Mouse (Mus musculus) stomach, embryonic 16.5 days (tissue): ENCODE data around the gene Usp39. TPM values are rescaled to one million over a fixed set of nuclear protein-coding genes. Genes with fewer than 3 reads are reported as not detected.

Source experiments
- ATAC-seq: fragments of 200-750 bp; cut with Nextera tagmentation; 2 replicates; pipeline ENCODE4 v1.8.0; 2017; ENCODE audit warnings: moderate number of reproducible peaks, moderate TSS enrichment; ENCODE audit not compliant: insufficient read depth, low FRiP score
- H3K27ac ChIP-seq: fragments of 300-500 bp; sonication (generic); 2 replicates; pipeline ENCODE4 v1.5.1; 2014; ENCODE audit warnings: low read length
- H3K27me3 ChIP-seq: fragments of 300-500 bp; sonication (generic); 2 replicates; pipeline ENCODE4 v1.6.1; 2014; ENCODE audit warnings: low read length, control low read depth, mixed read lengths; ENCODE audit not compliant: control insufficient read depth, insufficient read depth
- H3K36me3 ChIP-seq: fragments of 300-500 bp; sonication (generic); 2 replicates; pipeline ENCODE4 v1.6.1; 2014; ENCODE audit warnings: low read length; ENCODE audit not compliant: control insufficient read depth, insufficient read depth
- H3K4me1 ChIP-seq: fragments of 300-500 bp; sonication (generic); 2 replicates; pipeline ENCODE4 v1.6.1; 2014; ENCODE audit warnings: low read length, control low read depth, mixed read lengths; ENCODE audit not compliant: control insufficient read depth, insufficient read depth
- H3K4me2 ChIP-seq: fragments of 300-500 bp; sonication (generic); 2 replicates; pipeline ENCODE4 v1.6.1; 2014; ENCODE audit warnings: low read depth, low read length, mixed read lengths
- H3K4me3 ChIP-seq: fragments of 300-500 bp; sonication (generic); replicated peaks from 2 replicates; pipeline ENCODE4 v1.5.1; 2014; ENCODE audit warnings: mild to moderate bottlenecking, low read length
- H3K9ac ChIP-seq: fragments of 300-500 bp; sonication (generic); 2 replicates; pipeline ENCODE4 v1.6.1; 2014; ENCODE audit warnings: low read length
- H3K9me3 ChIP-seq: fragments of 300-500 bp; sonication (generic); replicated peaks from 2 replicates; pipeline ENCODE4 v1.6.1; 2016; ENCODE audit warnings: low read length, control low read depth; ENCODE audit not compliant: control insufficient read depth
- WGBS: fragments of 180-500 bp; shearing (Covaris S2); extraction: QIAGEN DNeasy Blood & Tissue Kit; methylation state at CpG from one replicate; pipeline ENCODE4 v1.1.7; 2014; 5-methylcytosine and 5-hydroxymethylcytosine counted together
- polyA plus RNA-seq: library from polyadenylated mRNA; unstranded; fragments of >200 nt; fragmentation: Nextera tagmentation; extraction: Ambion mirVana; gene quantifications from 2 replicates; pipeline ENCODE4 v1.2.1, GENCODE M21; 2015

Usp39 gene
- polyA plus RNA-seq, 1 experiment from 2014 or later, result 29.7 TPM

DNA sequence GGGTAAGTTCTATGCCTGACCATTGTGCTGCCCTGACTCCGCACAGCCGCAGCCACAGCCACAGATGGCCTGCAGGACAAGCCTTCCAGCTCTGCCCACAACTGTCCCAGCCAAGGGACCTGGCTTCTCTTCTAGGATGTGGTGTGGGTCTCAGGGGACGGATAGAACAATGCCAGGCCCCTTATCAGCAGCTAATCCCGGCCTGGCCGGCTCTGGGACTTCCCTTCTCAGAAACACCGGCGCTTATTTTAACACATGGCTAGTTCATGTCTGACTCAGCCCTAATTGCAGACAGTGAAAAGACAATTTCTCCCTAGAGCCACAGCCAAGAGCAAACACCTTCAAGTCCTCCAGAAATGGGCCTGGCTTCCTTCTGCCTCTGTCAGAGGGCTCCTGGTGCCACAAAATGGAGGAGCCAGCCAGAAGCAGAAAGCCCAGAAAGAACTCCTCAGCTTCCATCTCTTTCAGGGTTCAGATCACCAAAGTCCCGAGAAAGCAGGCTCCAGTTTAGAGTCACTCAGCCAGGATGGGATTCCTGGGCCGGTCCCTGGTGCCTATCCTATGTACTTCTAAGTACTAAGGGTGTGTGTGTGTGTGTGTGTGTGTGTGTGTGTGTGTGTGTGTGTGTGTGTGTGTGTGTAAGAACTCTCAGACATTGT, 67.3 kb downstream of the Usp39 start:
- Histone ChIP-seq H3K4me1 (no peaks in the 10 kb centered on the region; the same call in 1 of the 2 replicates), H3K4me2 (no peak overlapping the region), H3K27me3 (no peaks in the 10 kb centered on the region), H3K4me3 (no peak overlapping the region), H3K9ac (no peak overlapping the region), H3K27ac (peak overlapping the region; percentile 68), H3K36me3 (no peaks in the 10 kb centered on the region), H3K9me3 (no peaks in the 10 kb centered on the region)
- peak; percentile 56; the same call in 1 of the 2 replicates for ATAC-seq
- WGBS, result 60% methylated on average over 9 of the region's 9 CpGs

DNA sequence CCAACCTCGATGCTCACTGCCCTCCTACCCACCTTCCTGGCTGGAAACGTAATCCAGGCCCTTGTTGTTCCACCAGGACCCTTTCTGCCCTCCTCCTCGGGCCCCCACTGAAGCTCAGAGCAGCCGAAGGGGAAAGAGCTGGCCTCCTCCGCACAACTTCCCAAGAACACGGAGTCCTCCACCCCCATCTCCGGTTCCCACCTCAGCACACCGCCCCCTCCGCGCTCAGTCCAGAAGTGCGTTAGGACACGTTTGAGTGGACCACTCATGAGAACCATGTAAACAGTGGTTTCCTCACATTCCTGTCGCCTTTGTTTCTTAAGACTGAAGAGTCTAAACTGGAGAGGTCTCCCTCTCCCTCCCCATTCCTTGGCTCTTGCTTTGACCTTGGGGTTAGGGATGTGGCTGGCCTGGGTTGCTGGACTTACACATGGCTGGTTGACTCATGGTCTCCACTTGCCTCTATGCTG, 68.0 kb downstream of the Usp39 start:
- Histone ChIP-seq H3K4me2 (no peak overlapping the region), H3K36me3 (no peaks in the 10 kb centered on the region), H3K4me3 (no peak overlapping the region), H3K27ac (peak overlapping the region; percentile 51; the same call in 1 of the 2 replicates), H3K4me1 (peaks cover 2% of the 10 kb centered on the region; the same call in 1 of the 2 replicates), H3K9ac (no peak overlapping the region), H3K27me3 (no peaks in the 10 kb centered on the region), H3K9me3 (no peaks in the 10 kb centered on the region)
- 71% methylated on average over 13 of the region's 13 CpGs for WGBS
- ATAC-seq, result peak; percentile 14; the same call in 1 of the 2 replicates

DNA sequence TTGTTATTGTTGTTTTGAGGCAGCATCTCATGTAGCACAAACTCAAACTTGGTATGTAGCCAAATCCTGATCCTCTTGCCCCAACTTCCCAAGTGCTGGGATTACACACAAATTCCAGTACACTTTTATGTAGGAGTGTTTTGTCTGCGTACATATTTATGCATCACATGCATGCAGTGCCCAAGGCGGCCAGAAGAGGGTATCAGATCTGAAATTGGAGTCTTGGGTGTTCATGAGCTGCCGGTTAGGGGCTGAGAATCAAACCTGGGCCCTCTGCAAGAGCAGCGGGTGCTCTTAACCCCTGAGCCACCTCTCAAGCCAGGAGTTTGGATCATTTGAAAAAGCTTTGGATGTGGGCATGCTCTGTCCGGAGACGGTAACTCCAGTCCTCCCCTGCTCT, 68.8 kb downstream of the Usp39 start:
- Histone ChIP-seq H3K36me3 (no peaks in the 10 kb centered on the region), H3K9ac (no peak overlapping the region), H3K9me3 (no peaks in the 10 kb centered on the region), H3K4me1 (peaks cover 2% of the 10 kb centered on the region; the same call in 1 of the 2 replicates), H3K27me3 (no peaks in the 10 kb centered on the region), H3K4me3 (no peak overlapping the region), H3K4me2 (no peak overlapping the region), H3K27ac (no peak overlapping the region)
- 91% methylated on average over 6 of the region's 6 CpGs for WGBS
- no peak for ATAC-seq

DNA sequence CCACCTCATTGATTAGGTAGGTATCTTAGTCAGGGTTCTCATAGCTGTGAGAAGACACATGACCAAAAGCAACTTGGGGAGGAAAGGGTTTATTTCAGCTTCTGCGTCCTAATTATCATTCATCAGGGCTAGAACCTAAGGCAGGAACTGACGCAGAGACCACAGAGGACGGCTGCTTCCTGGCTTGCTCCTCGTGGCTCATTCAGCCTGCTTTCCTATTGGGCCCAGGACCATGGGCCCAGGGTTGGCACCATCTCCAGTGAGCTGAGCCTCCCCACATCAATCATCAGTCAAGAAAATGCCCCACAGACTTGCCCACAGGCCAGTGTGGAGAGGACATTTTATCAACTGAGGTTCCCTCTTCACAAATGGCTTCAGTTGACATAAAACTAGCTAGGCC, 69.5 kb downstream of the Usp39 start:
- Histone ChIP-seq H3K4me2 (no peak overlapping the region), H3K27ac (no peak overlapping the region), H3K27me3 (no peaks in the 10 kb centered on the region), H3K9ac (no peak overlapping the region), H3K4me3 (no peak overlapping the region), H3K9me3 (no peaks in the 10 kb centered on the region), H3K36me3 (no peaks in the 10 kb centered on the region), H3K4me1 (peaks cover 2% of the 10 kb centered on the region; the same call in 1 of the 2 replicates)
- 62% methylated on average over 4 of the region's 4 CpGs for WGBS
- ATAC-seq, result no peak

DNA sequence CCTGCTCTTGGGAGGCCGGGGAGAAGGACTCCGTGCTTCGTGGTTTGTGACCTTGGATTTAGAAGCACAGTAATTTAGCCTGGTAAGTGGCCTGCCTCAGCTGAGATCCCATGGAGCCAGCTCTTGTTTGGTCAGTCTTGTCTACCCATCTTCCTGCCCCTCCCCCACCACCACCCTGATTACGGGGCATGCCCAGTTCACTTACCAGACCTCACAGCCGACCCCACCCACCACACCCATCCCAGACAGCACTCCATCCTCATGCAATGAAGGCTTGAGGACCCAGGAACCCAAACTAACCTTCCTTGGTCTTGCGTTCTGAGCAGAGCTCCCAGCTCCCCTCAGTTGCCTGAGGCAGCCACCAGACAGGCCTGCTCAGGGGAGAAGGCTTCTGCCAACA, 71.8 kb downstream of the Usp39 start:
- Histone ChIP-seq H3K27me3 (no peaks in the 10 kb centered on the region), H3K4me2 (no peak overlapping the region), H3K9ac (no peak overlapping the region), H3K4me1 (0 out of 2 replicates have a peak, but pooled peaks cover 2% of the 10 kb centered on the region), H3K27ac (no peak overlapping the region), H3K9me3 (no peaks in the 10 kb centered on the region), H3K4me3 (no peak overlapping the region), H3K36me3 (no peaks in the 10 kb centered on the region)
- 66% methylated on average over 6 of the region's 6 CpGs for WGBS
- ATAC-seq, result no peak; the same call in 1 of the 2 replicates

DNA sequence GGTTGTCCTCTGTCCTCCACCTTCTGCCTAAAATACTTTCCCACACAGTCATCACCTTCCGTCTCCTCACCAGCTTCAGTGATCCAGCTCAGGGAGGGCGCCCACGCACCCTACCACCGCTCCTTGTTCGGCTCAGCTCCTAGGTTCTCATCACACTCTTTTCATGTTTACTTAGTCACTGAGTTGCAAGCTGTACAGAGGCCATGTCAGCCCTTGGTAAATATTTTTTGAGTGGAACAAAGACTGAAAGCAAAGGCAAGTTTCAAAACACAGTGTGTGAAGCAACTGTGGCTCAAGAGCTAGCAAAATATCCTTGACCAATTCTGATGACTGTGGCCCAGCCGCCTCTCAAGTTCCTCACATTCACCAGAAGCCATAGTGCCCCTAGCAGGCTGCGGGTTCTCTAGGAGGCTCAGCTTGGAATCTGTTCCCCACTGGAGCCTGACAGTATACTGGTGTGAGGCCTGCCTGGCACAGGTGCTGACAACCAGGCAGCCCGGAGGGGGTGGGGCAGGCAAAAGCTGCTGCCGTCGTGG, 72.8 kb downstream of the Usp39 start:
- peak overlapping the region; percentile 48 for H3K27ac ChIP-seq

DNA sequence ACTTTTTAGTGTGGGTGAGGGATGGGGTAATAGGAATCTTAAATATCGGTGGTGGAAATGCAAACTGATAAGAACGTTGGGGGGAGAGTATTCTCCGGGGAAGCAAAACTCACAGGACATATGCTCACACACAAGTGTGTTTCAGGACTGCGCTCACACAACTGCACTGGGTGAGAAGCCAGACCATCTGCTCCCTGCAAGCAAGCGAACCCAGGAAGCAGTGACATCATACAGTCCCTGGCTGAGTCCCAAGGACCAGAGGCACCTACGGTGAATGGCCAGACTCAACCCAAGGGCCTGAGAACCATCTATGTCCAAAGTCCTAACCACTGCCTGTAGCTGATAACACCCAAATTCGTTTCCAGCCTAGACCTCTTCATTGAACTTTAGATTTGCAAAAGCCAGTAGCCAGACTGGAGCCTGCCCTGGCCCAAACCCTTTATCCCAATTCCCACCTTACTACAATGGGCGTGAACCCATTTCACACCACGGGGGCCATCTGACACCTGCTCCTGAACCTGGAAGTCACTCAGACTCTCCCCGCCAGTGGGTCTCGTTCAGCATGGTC, 73.9 kb downstream of the Usp39 start:
- Histone ChIP-seq H3K27ac (no peak overlapping the region), H3K4me3 (no peak overlapping the region), H3K4me1 (0 out of 2 replicates have a peak, but pooled peaks cover 2% of the 10 kb centered on the region), H3K36me3 (no peaks in the 10 kb centered on the region), H3K9me3 (no peaks in the 10 kb centered on the region), H3K27me3 (no peaks in the 10 kb centered on the region), H3K9ac (no peak overlapping the region), H3K4me2 (no peak overlapping the region)
- ATAC-seq, result no peak
- WGBS, result 60% methylated on average over 11 of the region's 11 CpGs

More for the DNA sequence above, 72.8 kb downstream of the Usp39 start:
- 65% methylated on average over 10 of the region's 10 CpGs for WGBS
- ATAC-seq, result peak; percentile 49; the same call in 1 of the 2 replicates
- Histone ChIP-seq H3K9me3 (no peaks in the 10 kb centered on the region), H3K27me3 (no peaks in the 10 kb centered on the region), H3K4me1 (0 out of 2 replicates have a peak, but pooled peaks cover 2% of the 10 kb centered on the region), H3K4me3 (no peak overlapping the region), H3K36me3 (no peaks in the 10 kb centered on the region), H3K9ac (no peak overlapping the region), H3K4me2 (no peak overlapping the region)

DNA sequence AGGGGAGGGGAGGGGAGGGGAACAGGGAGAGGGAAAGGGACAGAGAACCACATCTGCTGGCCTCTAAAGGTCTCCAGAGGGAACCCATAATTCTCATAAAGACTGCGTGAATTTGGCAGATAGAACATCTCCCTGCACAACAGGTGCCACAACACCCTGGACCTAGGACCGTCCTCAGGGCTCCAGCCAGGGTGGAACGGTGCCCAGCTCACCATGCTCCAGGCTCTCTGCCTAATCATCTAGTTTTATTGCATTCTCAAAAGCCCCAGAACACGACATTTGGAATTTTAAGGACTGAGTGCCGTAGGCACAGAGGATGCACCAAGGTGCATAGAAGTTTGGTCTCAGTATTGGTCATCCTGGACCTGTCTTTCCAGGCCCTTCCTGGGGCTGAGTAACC, 74.7 kb downstream of the Usp39 start:
- Histone ChIP-seq H3K4me1 (0 out of 2 replicates have a peak, but pooled peaks cover 2% of the 10 kb centered on the region), H3K27me3 (no peaks in the 10 kb centered on the region), H3K27ac (no peak overlapping the region), H3K9ac (no peak overlapping the region), H3K4me3 (no peak overlapping the region), H3K36me3 (no peaks in the 10 kb centered on the region), H3K4me2 (no peak overlapping the region), H3K9me3 (no peaks in the 10 kb centered on the region)
- 85% methylated on average over 5 of the region's 5 CpGs for WGBS
- ATAC-seq, result no peak
